Mouse (Mus musculus): ENCODE results near the gene Mia2. TPM values are rescaled to one million over a fixed set of nuclear protein-coding genes. Genes with fewer than 3 reads are reported as not detected.

The Mia2 gene
- 23.0 and 45.8 TPM in 2 replicates for polyA plus RNA-seq (2012; rRNA removed; ENCODE audit: low replicate concordance)

DNA sequence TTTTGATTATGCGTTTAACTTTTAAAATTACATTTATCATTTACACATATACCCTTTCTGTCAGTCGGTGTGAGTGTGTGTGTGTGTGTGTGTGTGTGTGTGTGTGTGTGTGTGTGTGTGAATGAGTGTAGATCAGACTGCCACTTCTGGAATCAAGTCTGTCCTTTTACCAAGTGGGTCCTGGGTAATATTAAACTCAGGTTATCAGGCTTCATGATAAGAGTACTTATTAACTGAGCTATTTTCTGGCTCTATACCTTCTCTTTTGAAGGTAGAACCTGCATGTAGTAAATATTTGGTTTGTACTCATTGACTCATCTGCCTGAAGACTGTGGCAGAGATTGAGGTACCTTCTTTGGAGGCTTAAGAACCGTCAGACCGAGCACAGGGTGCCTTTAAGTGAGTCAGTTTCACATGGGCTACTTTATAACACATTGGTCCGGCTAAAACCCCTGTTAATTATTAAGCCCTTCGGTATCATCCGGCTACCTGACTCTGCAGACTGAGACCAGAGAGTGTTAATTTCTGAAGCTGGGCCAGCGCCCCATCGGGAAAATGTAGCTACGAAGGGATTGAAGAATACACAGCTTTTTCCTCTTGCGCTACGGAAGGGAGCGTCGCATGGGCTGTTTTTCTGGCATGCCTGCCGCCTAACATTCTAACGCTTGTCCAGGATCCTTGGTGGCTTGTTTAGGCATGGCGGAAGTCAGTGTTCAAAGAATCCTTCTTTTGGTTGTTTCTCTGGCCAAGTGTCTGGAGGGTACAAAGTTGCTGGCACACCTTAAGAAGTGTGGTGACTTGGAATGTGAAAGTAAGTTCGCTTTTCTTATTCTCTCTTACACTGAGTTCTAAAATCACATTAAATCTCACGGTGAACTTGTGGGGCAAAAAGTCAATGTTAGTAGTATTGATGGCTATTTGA, at the start of gene Mia2:
Mia2 (plus strand) TSS at position 696 of the 922 bp plus-strand sequence.

DNA sequence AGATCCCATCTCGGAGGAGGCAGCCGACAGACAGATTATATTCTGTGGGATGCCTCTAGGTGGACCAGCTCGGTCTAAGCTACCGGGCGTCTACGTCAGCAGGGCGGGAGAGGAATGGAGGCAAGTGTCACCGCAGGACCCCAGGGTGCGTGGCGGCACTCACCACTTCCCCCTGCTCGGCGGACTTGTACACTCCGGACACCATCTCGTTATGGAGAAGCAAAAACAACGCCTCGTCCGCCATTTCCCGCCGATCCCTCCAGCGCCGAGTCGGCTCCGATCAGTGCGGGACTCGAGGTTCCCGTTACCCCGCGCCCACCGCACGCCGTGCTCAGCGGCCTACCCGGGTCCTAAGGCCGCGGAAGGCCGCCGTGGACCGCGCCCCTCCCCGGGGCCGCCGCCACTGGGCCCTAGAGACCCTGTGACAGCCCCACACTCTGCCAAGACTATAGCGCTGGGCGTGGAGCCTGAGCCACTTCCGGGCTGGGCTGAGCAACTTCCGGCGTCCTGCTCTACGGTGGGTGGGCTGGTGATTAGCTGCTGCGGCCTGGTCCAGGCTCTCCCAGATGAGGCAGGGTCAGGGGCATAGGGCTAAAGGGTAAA, 34.5 kb upstream of the Mia2 start, which contains the start of gene Trappc6b:
Trappc6b (minus strand) TSS at position 480 of the 603 bp plus-strand sequence.

DNA sequence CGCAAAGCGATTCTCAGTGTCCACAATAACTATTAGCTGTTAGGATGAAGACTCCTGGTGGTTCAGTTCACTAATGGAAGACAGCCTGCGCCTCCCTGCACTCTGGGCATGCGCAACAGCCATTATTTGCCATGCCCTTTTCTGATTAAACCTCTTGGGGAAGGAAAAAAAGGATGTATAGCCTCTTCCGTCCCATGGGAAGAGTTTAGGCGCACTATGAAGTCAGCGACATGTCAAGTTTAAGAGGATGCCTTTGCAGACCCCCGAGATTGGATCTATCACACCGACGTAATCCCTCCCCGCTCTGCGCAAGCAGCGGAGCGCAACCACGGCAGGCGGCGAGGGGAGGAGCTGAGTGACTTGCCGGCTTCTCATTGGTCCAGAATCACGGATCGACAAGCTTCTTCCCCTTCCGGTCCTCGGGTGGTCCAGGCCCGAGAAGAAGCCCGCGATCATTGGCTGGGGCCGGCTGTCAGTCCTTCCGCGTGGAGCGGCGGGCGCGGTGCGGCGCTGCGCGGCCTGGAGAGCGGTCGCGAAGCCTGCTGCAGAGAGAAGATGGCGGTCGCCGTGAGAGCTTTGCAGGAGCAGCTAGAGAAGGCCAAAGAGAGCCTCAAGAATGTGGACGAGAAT, 29.0 kb upstream of the Mia2 start, which contains the start of gene Pnn:
Pnn (plus strand) TSS at position 437 of the 630 bp plus-strand sequence.

DNA sequence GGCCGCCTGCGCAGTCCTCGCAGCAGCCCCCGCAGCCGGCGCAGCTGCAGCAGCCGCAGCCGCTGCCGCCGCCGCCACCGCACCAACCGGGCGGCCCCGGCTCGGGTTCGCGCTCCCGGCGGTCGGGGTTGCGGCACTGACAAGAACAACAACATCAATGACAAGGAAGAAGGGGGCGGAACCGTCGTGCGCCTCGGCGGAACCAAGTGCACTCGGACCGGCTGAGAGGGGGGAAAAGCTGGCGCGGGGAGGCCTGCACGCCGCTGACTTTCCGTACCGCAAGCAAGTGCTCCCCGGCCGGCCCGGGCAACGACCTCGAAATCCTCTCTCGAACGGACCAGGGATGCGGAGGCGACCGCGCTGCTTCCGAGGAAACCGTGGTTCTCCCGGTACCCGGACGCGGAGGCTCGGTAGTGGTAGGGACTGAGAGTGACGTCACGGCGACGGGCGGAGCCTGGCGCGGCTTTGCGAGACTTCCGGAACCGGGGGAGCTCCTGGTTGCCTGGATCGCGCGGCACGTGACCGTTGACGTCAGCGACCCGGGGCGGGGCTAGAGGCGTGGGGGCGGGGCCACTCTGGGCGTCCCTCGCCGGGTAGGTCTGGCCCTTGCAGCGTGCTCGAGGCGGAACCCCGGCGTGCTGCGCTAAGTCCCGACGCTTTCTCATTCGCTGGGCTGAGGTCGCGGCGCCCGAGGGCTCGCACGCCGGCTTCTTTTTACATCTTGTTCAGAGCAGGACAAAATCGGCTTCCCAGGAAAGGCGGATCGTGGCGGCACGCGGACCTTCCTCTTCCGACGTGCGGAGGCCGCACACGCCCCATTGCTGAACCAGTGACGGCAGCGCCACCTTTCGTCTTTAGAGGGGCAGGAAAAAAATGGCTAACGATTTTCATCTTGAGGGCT, 124.0 kb downstream of the Mia2 start, which contains the start of gene Fbxo33:
Fbxo33 (minus strand) TSS at position 401 of the 901 bp plus-strand sequence.

Other genes with a start within 250 kb of the Mia2 start
- gene Sec23a, start 83.8 kb upstream of the Mia2 start, polyA plus RNA-seq (2012; rRNA removed; ENCODE audit: low replicate concordance), result 8.8 and 29.0 TPM in 2 replicates
- 1.3 and 1.7 TPM in 2 replicates for gene Gemin2, start 82.4 kb upstream of the Mia2 start, polyA plus RNA-seq (2012; rRNA removed; ENCODE audit: low replicate concordance)
- gene Trappc6b, start 34.3 kb upstream of the Mia2 start, polyA plus RNA-seq (2012; rRNA removed; ENCODE audit: low replicate concordance), result 50.4 and 96.6 TPM in 2 replicates
- gene Pnn, start 28.9 kb upstream of the Mia2 start, polyA plus RNA-seq (2012; rRNA removed; ENCODE audit: low replicate concordance), result 6.7 and 6.9 TPM in 2 replicates
- gene Fbxo33, start 123.9 kb downstream of the Mia2 start, polyA plus RNA-seq (2012; rRNA removed; ENCODE audit: low replicate concordance), result 6.0 and 15.3 TPM in 2 replicates

Measured in mammary gland, adult 2 months (tissue).